Mouse (Mus musculus) embryonic facial prominence, embryonic 11.5 days (tissue): Measurements from ENCODE around the gene Parn. TPM values are rescaled to one million over a fixed set of nuclear protein-coding genes. Genes with fewer than 3 reads are reported as not detected.

Source experiments
- ATAC-seq: fragments of 200-750 bp; cut with Nextera tagmentation; replicated peaks from 2 replicates; pipeline ENCODE4 v1.8.0; 2017; ENCODE audit warnings: low read depth; ENCODE audit not compliant: insufficient number of reproducible peaks, low FRiP score, low TSS enrichment
- DNase-seq: peaks from one replicate; pipeline ENCODE4 v3.0.0-alpha.2; 2015; ENCODE audit warnings: low spot score
- H3K27ac ChIP-seq: fragments of 300-500 bp; sonication (generic); replicated peaks from 2 replicates; pipeline ENCODE4 v1.5.1; 2014; ENCODE audit warnings: mild to moderate bottlenecking, low read depth, low read length, control low read depth
- H3K27me3 ChIP-seq: fragments of 300-500 bp; sonication (generic); 2 replicates; pipeline ENCODE4 v1.6.1; 2014; ENCODE audit warnings: mild to moderate bottlenecking, low read length, moderate library complexity, mixed read lengths; ENCODE audit not compliant: control insufficient read depth, insufficient read depth
- H3K36me3 ChIP-seq: fragments of 300-500 bp; sonication (generic); replicated peaks from 2 replicates; pipeline ENCODE4 v1.6.1; 2014; ENCODE audit warnings: low read depth, mild to moderate bottlenecking, low read length, moderate library complexity, mixed read lengths; ENCODE audit not compliant: control insufficient read depth, insufficient read depth
- H3K4me1 ChIP-seq: fragments of 300-500 bp; sonication (generic); 2 replicates; pipeline ENCODE4 v1.6.1; 2014; ENCODE audit warnings: low read length, mixed read lengths; ENCODE audit not compliant: control insufficient read depth, insufficient read depth
- H3K4me2 ChIP-seq: fragments of 300-500 bp; sonication (generic); 2 replicates; pipeline ENCODE4 v1.6.1; 2014; ENCODE audit warnings: low read depth, mild to moderate bottlenecking, control low read depth, low read length, moderate library complexity
- H3K4me3 ChIP-seq: fragments of 300-500 bp; sonication (generic); 2 replicates; pipeline ENCODE4 v1.5.1; 2014; ENCODE audit warnings: low read depth, low read length, control low read depth
- H3K9ac ChIP-seq: fragments of 300-500 bp; sonication (generic); replicated peaks from 2 replicates; pipeline ENCODE4 v1.6.1; 2014; ENCODE audit warnings: mild to moderate bottlenecking, control low read depth, low read length
- H3K9me3 ChIP-seq: fragments of 300-500 bp; sonication (generic); replicated peaks from 2 replicates; pipeline ENCODE4 v1.6.1; 2016; ENCODE audit warnings: mild to moderate bottlenecking, low read length, inconsistent platforms, mixed read lengths; ENCODE audit not compliant: control insufficient read depth
- WGBS: fragments of 180-500 bp; shearing (Covaris S2); extraction: QIAGEN DNeasy Blood & Tissue Kit; methylation state at CpG from one replicate; pipeline ENCODE4 v1.1.7; 2014; 5-methylcytosine and 5-hydroxymethylcytosine counted together
- polyA plus RNA-seq: library from polyadenylated mRNA; unstranded; fragments of >200 nt; fragmentation: Nextera tagmentation; extraction: Ambion mirVana; gene quantifications from 2 replicates; pipeline ENCODE4 v1.2.1, GENCODE M21; 2014

The Parn gene
- 42.4 and 45.8 TPM in 2 replicates for polyA plus RNA-seq

DNA sequence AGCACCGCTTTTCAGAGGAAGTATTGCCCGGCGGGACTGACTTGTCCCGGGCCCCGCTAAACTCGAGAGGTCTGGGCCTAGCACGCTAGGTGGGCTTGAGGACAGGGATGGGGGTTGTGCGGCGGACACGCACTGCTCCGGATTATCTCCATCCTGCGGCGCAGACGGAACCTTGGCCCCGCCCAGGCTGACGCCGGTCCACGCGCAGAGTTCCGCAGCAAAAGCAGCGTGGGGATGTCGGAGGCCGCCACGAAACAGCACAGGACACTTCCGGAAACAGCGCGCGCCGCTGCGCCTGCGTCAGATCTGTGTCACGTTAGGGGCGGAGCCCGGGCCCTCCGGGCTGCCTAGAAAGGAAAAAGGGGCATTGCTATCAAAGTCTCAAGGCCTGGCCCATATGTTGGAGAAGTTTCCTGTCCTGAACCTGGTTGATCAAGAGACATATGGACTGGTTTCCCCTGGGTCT lies at the start of gene Parn:
TSS of gene Parn (minus strand) at position 293 of the 466 bp plus-strand sequence.
- WGBS, result under 1% methylated on average over 35 of the region's 35 CpGs
- Histone ChIP-seq H3K4me1 (no peaks in the 10 kb centered on the region), H3K27ac (no peak within 1 kb of the TSS; the same call in 1 of the 2 replicates), H3K4me2 (peak within 1 kb of the TSS; percentile 72), H3K9ac (peak within 1 kb of the TSS; percentile 79), H3K36me3 (no peaks in the 10 kb centered on the region), H3K4me3 (peak within 1 kb of the TSS; percentile 67), H3K27me3 (no peaks in the 10 kb centered on the region), H3K9me3 (no peaks in the 10 kb centered on the region)
- ATAC-seq (peak; percentile 84), DNase-seq (peak; percentile 94)

- H3K4me1 ChIP-seq, result no peaks in the 10 kb centered on the region
- H3K4me3 ChIP-seq, result no peak overlapping the region
- no peaks in the 10 kb centered on the region for H3K9me3 ChIP-seq
- no peaks in the 10 kb centered on the region for H3K36me3 ChIP-seq
- ATAC-seq (no peak), DNase-seq (no peak)
- WGBS, result 90% methylated on average over 2 of the region's 2 CpGs
- H3K9ac ChIP-seq, result no peak overlapping the region
- no peak overlapping the region for H3K27ac ChIP-seq
- H3K27me3 ChIP-seq, result no peaks in the 10 kb centered on the region
- H3K4me2 ChIP-seq, result no peak overlapping the region
These were observed 49.0 kb upstream of the Parn start for GRCm38 (mm10) chr16:13716821-13717553.

- no peak overlapping the region for H3K4me3 ChIP-seq
- ATAC-seq (no peak), DNase-seq (no peak)
- 84% methylated on average over 3 of the region's 3 CpGs for WGBS
- H3K36me3 ChIP-seq, result no peaks in the 10 kb centered on the region
- H3K27ac ChIP-seq, result no peak overlapping the region
- H3K9me3 ChIP-seq, result no peaks in the 10 kb centered on the region
- H3K4me2 ChIP-seq, result no peak overlapping the region
- H3K27me3 ChIP-seq, result no peaks in the 10 kb centered on the region
- H3K9ac ChIP-seq, result no peak overlapping the region
- no peaks in the 10 kb centered on the region for H3K4me1 ChIP-seq
These were observed 46.9 kb upstream of the Parn start for GRCm38 (mm10) chr16:13714910-13715309.

DNA sequence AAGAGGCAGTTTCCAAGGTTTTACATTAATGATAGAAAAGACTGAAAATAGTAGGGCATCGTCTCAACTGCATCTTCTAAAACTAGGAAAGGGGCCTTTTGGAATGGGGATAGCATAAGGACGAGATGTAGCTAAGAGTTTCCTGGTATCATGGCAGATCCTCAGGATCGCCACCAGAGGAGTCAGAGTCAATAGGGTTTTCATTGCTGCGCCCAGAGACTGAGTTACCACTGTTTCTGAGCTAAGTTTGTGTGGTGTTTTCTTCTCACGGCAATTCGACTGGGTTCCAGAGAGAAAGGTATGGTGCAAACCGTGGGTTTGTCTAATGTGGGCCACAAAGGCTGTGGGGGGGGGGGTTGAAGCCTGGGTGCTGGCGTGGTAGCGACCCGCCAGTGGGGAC lies 36.7 kb upstream of the Parn start:
- WGBS, result 92% methylated on average over 10 of the region's 10 CpGs
- Histone ChIP-seq H3K4me3 (no peak overlapping the region), H3K27ac (no peak overlapping the region), H3K36me3 (no peaks in the 10 kb centered on the region), H3K9ac (no peak overlapping the region), H3K4me1 (no peaks in the 10 kb centered on the region), H3K4me2 (no peak overlapping the region), H3K27me3 (no peaks in the 10 kb centered on the region), H3K9me3 (no peaks in the 10 kb centered on the region)
- no peak for DNase-seq
- no peak for ATAC-seq

GRCm38 (mm10) chr16:13702184-13702583 lies 34.2 kb upstream of the Parn start:
- ATAC-seq (no peak), DNase-seq (no peak)
- H3K4me3 ChIP-seq, result no peak overlapping the region
- WGBS, result 92% methylated on average over 7 of the region's 7 CpGs
- no peak overlapping the region for H3K9ac ChIP-seq
- H3K36me3 ChIP-seq, result no peaks in the 10 kb centered on the region
- no peaks in the 10 kb centered on the region for H3K9me3 ChIP-seq
- no peak overlapping the region for H3K27ac ChIP-seq
- no peaks in the 10 kb centered on the region for H3K4me1 ChIP-seq
- no peak overlapping the region for H3K4me2 ChIP-seq
- H3K27me3 ChIP-seq, result no peaks in the 10 kb centered on the region

DNA sequence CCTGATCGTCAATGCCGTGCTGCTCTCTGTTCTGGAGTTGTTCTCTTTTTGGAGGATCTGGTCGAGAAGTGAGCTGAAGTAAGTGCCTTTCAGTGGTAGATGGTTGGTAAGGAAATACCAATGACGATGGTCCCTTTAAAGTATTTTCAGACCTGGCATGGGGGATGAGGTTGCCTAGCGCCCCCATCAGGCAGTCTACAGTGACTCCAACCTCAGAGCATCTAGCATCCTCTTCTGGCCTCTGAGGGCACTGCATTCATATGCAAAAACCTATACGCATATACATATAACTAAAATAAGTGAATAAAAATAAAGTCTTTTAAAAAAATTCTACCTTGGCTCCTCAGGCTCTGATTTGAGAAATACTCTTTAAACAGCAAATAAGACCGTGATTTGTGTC lies 31.0 kb upstream of the Parn start:
- H3K4me1 ChIP-seq, result no peaks in the 10 kb centered on the region
- H3K36me3 ChIP-seq, result no peaks in the 10 kb centered on the region
- no peak overlapping the region for H3K4me3 ChIP-seq
- no peaks in the 10 kb centered on the region for H3K27me3 ChIP-seq
- WGBS, result 88% methylated on average over 7 of the region's 7 CpGs
- no peak for DNase-seq
- no peak for ATAC-seq
- no peak overlapping the region for H3K4me2 ChIP-seq
- no peak overlapping the region for H3K9ac ChIP-seq
- H3K27ac ChIP-seq, result no peak overlapping the region
- H3K9me3 ChIP-seq, result no peaks in the 10 kb centered on the region

DNA sequence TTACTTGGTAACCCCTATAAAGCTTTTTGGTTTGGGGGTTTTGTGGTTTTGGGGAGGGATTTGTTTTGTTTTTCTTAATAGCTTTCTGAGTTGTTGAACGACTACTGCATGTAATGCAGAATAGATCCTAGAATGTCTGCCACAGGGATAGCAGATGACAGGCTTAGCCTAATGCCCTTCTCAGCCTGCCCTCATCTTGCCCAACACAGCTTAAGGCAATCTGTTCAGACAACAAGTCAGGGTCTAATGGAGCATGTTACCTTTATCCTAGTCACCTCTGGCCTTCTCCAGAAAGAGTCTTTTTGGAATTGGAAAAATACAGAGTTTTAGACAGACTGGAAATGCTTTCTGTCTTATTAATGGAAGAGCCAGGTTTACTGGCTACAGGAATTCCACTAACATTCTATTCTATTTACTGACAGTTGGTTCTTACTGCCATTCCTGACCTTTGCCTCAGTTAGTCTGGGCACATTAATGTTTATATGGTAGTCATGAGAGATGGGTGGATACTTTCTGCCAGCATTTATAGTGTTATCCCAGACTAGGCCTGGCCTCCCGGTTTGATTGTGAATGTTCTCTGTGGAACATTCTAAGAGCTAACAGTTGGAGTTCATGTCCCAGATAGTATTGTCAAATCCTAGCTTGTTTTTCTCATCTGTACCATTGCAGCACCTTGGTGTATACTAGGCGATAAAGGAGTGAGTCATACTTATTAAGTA lies 10.8 kb upstream of the Parn start:
- Histone ChIP-seq H3K4me1 (no peaks in the 10 kb centered on the region), H3K4me3 (no peak overlapping the region), H3K4me2 (no peak overlapping the region), H3K36me3 (peaks cover 2% of the 10 kb centered on the region; the same call in 1 of the 2 replicates), H3K27ac (no peak overlapping the region), H3K27me3 (no peaks in the 10 kb centered on the region), H3K9me3 (no peaks in the 10 kb centered on the region), H3K9ac (no peak overlapping the region)
- ATAC-seq (no peak), DNase-seq (no peak)
- 91% methylated on average over 3 of the region's 3 CpGs for WGBS

- no peak overlapping the region for H3K4me3 ChIP-seq
- H3K36me3 ChIP-seq, result peaks cover 2% of the 10 kb centered on the region; the same call in 1 of the 2 replicates
- ATAC-seq (no peak), DNase-seq (no peak)
- no peak overlapping the region for H3K9ac ChIP-seq
- H3K4me2 ChIP-seq, result no peak overlapping the region
- H3K9me3 ChIP-seq, result no peaks in the 10 kb centered on the region
- no peaks in the 10 kb centered on the region for H3K4me1 ChIP-seq
- WGBS, result 96% methylated on average over 3 of the region's 3 CpGs
- H3K27ac ChIP-seq, result no peak overlapping the region
- no peaks in the 10 kb centered on the region for H3K27me3 ChIP-seq
These were observed 6.5 kb upstream of the Parn start for GRCm38 (mm10) chr16:13674511-13674910.
